Mouse (Mus musculus) C2C12 (cell line): ENCODE measurements around the gene Muc20.

Experiments used
- CEBPB ChIP-seq: IDR thresholded peaks from one replicate; pipeline ENCODE4 v1.6.1; 2011; ENCODE audit warnings: low read depth, mild to moderate bottlenecking, control low read depth, moderate library complexity
- CTCF ChIP-seq: IDR thresholded peaks from one replicate; pipeline ENCODE4 v1.5.1; 2011; ENCODE audit not compliant: control insufficient read depth, insufficient read depth, insufficient read length
- MAX ChIP-seq: IDR thresholded peaks from one replicate; pipeline ENCODE4 v1.6.1; 2011; ENCODE audit warnings: mild to moderate bottlenecking, control low read depth
- MYOD1 ChIP-seq: IDR thresholded peaks from one replicate; pipeline ENCODE4 v1.6.1; 2011; ENCODE audit warnings: low read depth; ENCODE audit not compliant: control insufficient read depth, insufficient read length
- MYOG ChIP-seq: IDR thresholded peaks from one replicate; pipeline ENCODE4 v1.6.1; 2011; ENCODE audit not compliant: control insufficient read depth, insufficient read length; ENCODE audit errors: extremely low read depth
- USF1 ChIP-seq: IDR thresholded peaks from one replicate; pipeline ENCODE4 v1.6.1; 2011; ENCODE audit warnings: low read depth, mild to moderate bottlenecking, control low read depth, moderate library complexity

- no peak for TF ChIP-seq CTCF
- no peak for TF ChIP-seq MAX
- TF ChIP-seq USF1, result no peak
- no peak for TF ChIP-seq CEBPB
- TF ChIP-seq MYOD1, result no peak
- no peak for TF ChIP-seq MYOG
These were observed 7.2 kb downstream of the Muc20 start for GRCm38 (mm10) chr16:32790056-32790455.
